Mouse (Mus musculus): ENCODE results near the gene 4430402I18Rik.

- TF ChIP-seq POLR2A (IDR thresholded peaks at IDR 0.05; ENCODE audit: insufficient read depth, low read depth, low read length) (no peak), CTCF (IDR thresholded peaks at IDR 0.05) (no peak), EP300 (IDR thresholded peaks at IDR 0.05; ENCODE audit: insufficient read depth, low read depth, low read length) (no peak)
Observed at GRCm38 (mm10) chr19:28941271-28941670, 26.3 kb downstream of the 4430402I18Rik start.

Measured in heart, adult 2 months (tissue).